Mouse (Mus musculus) stomach, embryonic 16.5 days (tissue): ENCODE data around the gene 9930022D16Rik. TPM values are rescaled to one million over a fixed set of nuclear protein-coding genes. Genes with fewer than 3 reads are reported as not detected.

Experiments
- ATAC-seq: fragments of 200-750 bp; cut with Nextera tagmentation; 2 replicates; pipeline ENCODE4 v1.8.0; 2017; ENCODE audit warnings: moderate number of reproducible peaks, moderate TSS enrichment; ENCODE audit not compliant: insufficient read depth, low FRiP score
- H3K27ac ChIP-seq: fragments of 300-500 bp; sonication (generic); 2 replicates; pipeline ENCODE4 v1.5.1; 2014; ENCODE audit warnings: low read length
- H3K27me3 ChIP-seq: fragments of 300-500 bp; sonication (generic); 2 replicates; pipeline ENCODE4 v1.6.1; 2014; ENCODE audit warnings: low read length, control low read depth, mixed read lengths; ENCODE audit not compliant: control insufficient read depth, insufficient read depth
- H3K36me3 ChIP-seq: fragments of 300-500 bp; sonication (generic); 2 replicates; pipeline ENCODE4 v1.6.1; 2014; ENCODE audit warnings: low read length; ENCODE audit not compliant: control insufficient read depth, insufficient read depth
- H3K4me1 ChIP-seq: fragments of 300-500 bp; sonication (generic); 2 replicates; pipeline ENCODE4 v1.6.1; 2014; ENCODE audit warnings: low read length, control low read depth, mixed read lengths; ENCODE audit not compliant: control insufficient read depth, insufficient read depth
- H3K4me2 ChIP-seq: fragments of 300-500 bp; sonication (generic); 2 replicates; pipeline ENCODE4 v1.6.1; 2014; ENCODE audit warnings: low read depth, low read length, mixed read lengths
- H3K4me3 ChIP-seq: fragments of 300-500 bp; sonication (generic); replicated peaks from 2 replicates; pipeline ENCODE4 v1.5.1; 2014; ENCODE audit warnings: mild to moderate bottlenecking, low read length
- H3K9ac ChIP-seq: fragments of 300-500 bp; sonication (generic); 2 replicates; pipeline ENCODE4 v1.6.1; 2014; ENCODE audit warnings: low read length
- H3K9me3 ChIP-seq: fragments of 300-500 bp; sonication (generic); replicated peaks from 2 replicates; pipeline ENCODE4 v1.6.1; 2016; ENCODE audit warnings: low read length, control low read depth; ENCODE audit not compliant: control insufficient read depth
- WGBS: fragments of 180-500 bp; shearing (Covaris S2); extraction: QIAGEN DNeasy Blood & Tissue Kit; methylation state at CpG from one replicate; pipeline ENCODE4 v1.1.7; 2014; 5-methylcytosine and 5-hydroxymethylcytosine counted together
- polyA plus RNA-seq: library from polyadenylated mRNA; unstranded; fragments of >200 nt; fragmentation: Nextera tagmentation; extraction: Ambion mirVana; gene quantifications from 2 replicates; pipeline ENCODE4 v1.2.1, GENCODE M21; 2015

The 9930022D16Rik gene
- polyA plus RNA-seq, 1 experiment from 2014 or later: not detected

DNA sequence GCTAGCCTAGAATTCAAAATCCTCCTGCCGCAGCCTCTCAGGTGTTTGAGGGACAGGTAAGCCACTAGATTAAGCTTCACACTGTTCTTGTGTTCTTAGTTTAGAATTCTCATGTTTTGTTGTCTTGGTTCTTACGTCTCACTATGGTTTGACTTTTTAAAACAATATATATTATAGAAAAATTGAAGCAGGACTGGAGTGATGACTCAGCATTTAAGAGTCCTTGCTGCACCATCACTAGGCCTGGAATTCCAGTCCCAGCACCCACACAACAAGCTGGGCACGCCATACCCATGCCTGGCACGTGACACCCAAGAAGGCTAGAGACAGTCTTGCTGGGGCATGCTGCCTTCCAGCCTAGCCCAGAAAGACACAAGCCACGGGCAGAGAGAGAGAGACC lies 7.3 kb upstream of the 9930022D16Rik start:
- Histone ChIP-seq H3K27me3 (no peaks in the 10 kb centered on the region), H3K27ac (no peak overlapping the region), H3K4me1 (no peaks in the 10 kb centered on the region), H3K4me3 (no peak overlapping the region), H3K9ac (no peak overlapping the region), H3K4me2 (no peak overlapping the region), H3K9me3 (no peaks in the 10 kb centered on the region), H3K36me3 (no peaks in the 10 kb centered on the region)
- no peak for ATAC-seq
- WGBS: 87% methylated on average over 5 of the region's 5 CpGs

DNA sequence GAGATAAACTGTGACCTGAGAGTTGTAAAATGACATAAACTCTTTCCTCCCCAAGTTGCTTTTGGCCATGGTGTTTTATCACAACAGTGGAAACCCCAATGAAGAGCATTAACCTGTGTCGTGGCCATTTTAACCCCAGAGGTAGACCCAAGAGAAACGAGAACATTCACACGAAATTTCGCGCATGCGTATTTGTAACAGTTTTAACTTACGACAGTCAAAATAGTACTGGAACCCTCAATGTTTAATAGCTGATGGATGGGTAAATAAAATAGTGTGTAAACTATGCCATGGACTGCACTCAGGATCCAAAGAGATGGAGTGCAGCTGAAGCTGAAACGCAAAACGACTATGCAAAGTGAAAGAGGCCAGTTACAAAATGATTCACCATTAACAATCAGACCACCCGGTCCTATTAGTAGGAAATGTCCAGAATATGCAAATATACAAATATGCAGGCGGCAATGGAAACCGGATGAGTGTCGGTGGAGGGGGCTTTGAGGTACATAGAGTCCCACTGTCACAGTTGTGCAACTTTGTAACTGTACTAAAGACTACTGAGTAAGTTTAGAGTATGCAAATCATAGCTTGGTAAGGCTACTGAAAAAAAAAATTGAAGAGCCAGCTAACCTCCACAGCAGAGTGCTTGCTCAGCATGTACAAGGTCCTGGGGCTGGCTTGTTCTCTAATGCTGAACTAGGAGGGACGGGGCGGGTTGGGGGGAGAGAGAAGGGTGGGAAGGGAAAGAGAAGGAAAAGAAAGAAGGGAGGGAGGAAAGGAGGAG lies 3.3 kb upstream of the 9930022D16Rik start:
- Histone ChIP-seq H3K4me3 (no peak overlapping the region), H3K9me3 (no peaks in the 10 kb centered on the region), H3K9ac (no peak overlapping the region), H3K4me1 (no peaks in the 10 kb centered on the region), H3K36me3 (no peaks in the 10 kb centered on the region), H3K4me2 (no peak overlapping the region), H3K27me3 (no peaks in the 10 kb centered on the region), H3K27ac (no peak overlapping the region)
- 82% methylated on average over 15 of the region's 15 CpGs for WGBS
- no peak for ATAC-seq

DNA sequence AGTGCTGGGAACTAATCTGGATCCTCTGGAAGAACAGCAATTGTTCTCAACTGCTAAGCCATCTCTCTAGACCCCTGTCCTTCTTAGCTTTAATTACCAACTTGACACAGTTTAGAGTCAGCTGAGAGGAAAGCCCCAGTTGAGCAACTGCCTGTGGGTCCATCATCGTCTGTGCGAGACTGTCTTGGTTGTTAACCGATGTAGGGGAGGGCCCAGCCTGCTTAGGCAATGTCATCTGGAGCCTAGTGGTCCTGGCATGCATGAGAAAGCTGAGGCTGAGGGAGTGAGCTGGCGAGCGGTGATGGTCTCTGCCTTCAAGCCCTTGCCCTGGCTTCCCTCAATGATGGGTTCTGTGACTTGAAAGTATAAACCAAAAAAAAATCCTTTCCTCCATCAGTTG lies 1.1 kb downstream of the 9930022D16Rik start:
- no peak for ATAC-seq
- H3K4me2 ChIP-seq: no peak overlapping the region
- H3K9me3 ChIP-seq: no peaks in the 10 kb centered on the region
- no peaks in the 10 kb centered on the region for H3K4me1 ChIP-seq
- no peak overlapping the region for H3K9ac ChIP-seq
- H3K4me3 ChIP-seq: no peak overlapping the region
- H3K36me3 ChIP-seq: no peaks in the 10 kb centered on the region
- no peaks in the 10 kb centered on the region for H3K27me3 ChIP-seq
- no peak overlapping the region for H3K27ac ChIP-seq
- WGBS: 86% methylated on average over 5 of the region's 5 CpGs

DNA sequence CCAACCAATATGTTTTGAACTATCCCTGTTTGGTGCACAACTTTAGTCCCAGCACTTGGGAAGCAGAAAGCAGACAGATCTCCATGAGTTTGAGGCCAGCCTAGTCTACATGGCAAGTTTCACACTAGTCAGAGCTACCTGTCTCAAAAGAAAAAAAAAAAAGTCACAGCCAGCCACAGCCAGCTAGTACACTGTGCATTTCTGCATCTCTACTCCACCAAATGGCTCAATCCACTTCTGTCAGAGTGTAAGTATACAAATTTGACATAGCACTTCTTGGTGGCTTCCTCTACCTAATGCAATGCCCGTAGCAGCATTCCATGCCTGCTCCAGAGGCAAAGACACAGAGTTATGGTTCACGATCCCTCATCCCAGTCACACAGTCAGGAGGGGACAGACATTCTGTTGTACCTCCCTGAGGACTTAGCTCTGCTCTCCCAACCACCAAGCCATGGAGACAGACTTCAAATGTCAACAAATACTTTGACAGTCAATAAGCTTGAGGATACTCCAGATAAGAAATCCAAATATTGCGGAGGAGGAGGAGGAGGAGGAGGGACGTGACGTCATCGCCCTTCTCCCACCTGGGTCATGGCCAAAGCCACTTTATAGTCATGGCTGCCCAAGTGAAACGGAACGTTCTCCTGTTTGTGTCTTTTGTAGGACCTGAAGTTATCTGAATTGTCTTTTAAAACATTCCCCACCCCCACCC lies 3.1 kb downstream of the 9930022D16Rik start:
- Histone ChIP-seq H3K4me1 (no peaks in the 10 kb centered on the region), H3K9ac (no peak overlapping the region), H3K36me3 (no peaks in the 10 kb centered on the region), H3K9me3 (no peaks in the 10 kb centered on the region), H3K27me3 (no peaks in the 10 kb centered on the region), H3K27ac (no peak overlapping the region), H3K4me3 (no peak overlapping the region), H3K4me2 (no peak overlapping the region)
- 51% methylated on average over 8 of the region's 8 CpGs for WGBS
- ATAC-seq: no peak

DNA sequence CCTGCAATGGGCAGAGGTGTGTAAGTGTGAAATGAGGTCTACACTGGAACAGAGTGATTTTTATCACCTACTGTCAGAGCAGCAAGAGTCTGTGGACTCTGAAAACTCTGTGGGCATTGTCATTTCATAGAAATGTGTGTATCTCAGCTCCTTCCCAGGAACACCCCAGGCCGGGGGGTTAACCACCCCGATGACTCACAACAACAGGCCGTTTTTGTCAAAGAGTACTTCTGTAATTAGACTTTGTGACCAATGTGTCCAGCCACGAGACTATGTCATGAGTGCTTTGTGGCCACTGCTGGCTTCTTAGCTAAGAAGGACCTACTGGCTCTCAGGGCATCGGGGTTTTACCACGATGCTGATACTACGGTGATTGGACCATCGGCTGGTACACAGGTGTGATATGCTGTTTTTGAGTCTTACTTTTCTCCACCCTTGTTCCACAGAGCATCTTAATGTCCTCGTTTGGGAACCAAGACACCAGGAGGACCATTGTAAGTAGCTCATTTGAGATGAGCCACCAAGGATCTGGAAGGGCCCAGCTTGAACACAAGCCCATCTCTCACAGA lies 3.8 kb downstream of the 9930022D16Rik start:
- Histone ChIP-seq H3K9me3 (peaks cover 4% of the 10 kb centered on the region; the same call in 1 of the 2 replicates), H3K27ac (no peak overlapping the region), H3K4me1 (no peaks in the 10 kb centered on the region), H3K9ac (no peak overlapping the region), H3K4me2 (no peak overlapping the region), H3K4me3 (no peak overlapping the region), H3K27me3 (no peaks in the 10 kb centered on the region), H3K36me3 (no peaks in the 10 kb centered on the region)
- 83% methylated on average over 9 of the region's 9 CpGs for WGBS
- no peak for ATAC-seq

DNA sequence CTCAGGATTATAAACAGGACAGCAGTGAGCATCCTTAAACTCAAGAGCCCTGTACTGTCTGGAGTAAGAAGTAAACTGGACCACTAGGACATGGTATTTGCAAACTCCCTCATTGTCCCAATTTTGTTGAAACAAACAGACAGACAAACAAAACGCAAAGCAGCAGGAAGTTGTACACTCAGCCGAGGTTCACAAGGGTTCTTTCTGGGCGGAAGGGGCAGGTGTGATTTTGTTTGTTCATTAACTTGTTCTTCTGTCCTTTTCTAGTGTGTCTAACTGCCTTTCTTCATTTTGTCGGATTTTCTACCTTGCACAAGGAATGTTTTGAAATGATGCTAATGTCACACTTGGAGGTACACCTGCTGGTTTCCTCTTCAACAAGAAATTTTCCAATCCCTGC lies 5.7 kb downstream of the 9930022D16Rik start:
- Histone ChIP-seq H3K27me3 (no peaks in the 10 kb centered on the region), H3K4me2 (no peak overlapping the region), H3K4me1 (no peaks in the 10 kb centered on the region), H3K4me3 (no peak overlapping the region), H3K27ac (no peak overlapping the region), H3K9ac (no peak overlapping the region), H3K9me3 (peaks cover 4% of the 10 kb centered on the region; the same call in 1 of the 2 replicates), H3K36me3 (no peaks in the 10 kb centered on the region)
- ATAC-seq: no peak
- WGBS: 44% methylated on average over 4 of the region's 4 CpGs

DNA sequence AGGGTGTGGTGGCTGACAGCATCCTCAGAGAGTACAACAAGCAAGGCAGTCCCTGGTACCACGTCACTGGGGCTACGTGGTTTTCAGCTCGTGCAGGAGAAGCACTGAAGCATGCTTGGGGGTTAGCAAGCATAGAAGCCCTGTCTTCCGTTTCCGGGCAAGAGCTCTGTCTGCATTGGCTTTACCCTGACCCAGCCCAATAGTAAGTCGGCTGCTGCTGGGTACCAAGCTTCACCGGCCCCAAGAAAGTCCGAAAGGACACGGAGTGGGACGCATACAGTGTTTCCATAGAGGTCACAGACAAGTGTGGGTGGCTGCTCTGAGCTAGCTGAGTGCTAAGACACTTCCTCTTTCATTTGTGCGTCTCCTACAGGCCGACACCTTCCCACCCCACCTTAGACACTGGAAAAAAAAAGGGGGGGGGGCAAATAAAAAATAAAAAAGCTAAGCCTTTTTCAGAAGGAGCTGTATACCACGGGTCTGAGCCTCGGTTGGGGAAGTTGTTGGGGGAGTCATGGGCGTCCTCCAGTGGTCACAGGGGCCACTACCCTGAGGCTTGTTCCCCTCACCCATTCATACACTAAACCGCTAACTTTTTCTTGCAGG lies 6.3 kb downstream of the 9930022D16Rik start:
- WGBS: 47% methylated on average over 16 of the region's 16 CpGs
- ATAC-seq: no peak
- 0 out of 2 replicates have a peak overlapping the region, but pooled peaks have one; percentile 7 for H3K4me2 ChIP-seq

DNA sequence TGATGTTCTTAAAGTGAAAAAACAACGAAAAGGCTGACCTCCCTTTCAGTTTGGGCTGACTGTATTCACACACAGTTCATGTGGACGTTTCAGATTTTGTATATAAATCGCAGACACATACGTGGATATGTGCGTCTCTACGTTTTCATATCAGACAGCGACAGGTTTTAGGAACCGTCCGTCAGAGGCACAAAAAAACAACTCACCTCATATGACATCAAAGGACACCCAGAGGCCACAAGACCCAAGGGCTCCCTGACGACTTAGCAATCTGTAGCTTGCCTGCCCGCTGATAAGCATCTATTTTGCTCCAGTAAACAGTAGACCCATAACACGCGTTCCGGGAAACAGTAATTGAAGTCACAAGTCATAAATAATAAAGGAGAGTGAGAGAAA lies 6.8 kb downstream of the 9930022D16Rik start:
- Histone ChIP-seq H3K9ac (no peak overlapping the region), H3K4me2 (no peak overlapping the region), H3K9me3 (peaks cover 4% of the 10 kb centered on the region; the same call in 1 of the 2 replicates), H3K27me3 (no peaks in the 10 kb centered on the region), H3K27ac (no peak overlapping the region), H3K36me3 (no peaks in the 10 kb centered on the region), H3K4me1 (no peaks in the 10 kb centered on the region), H3K4me3 (no peak overlapping the region)
- no peak for ATAC-seq
- 75% methylated on average over 14 of the region's 14 CpGs for WGBS

More for the DNA sequence above, 6.3 kb downstream of the 9930022D16Rik start:
- Histone ChIP-seq H3K4me3 (no peak overlapping the region), H3K27me3 (no peaks in the 10 kb centered on the region), H3K4me1 (no peaks in the 10 kb centered on the region), H3K36me3 (no peaks in the 10 kb centered on the region), H3K9me3 (peaks cover 4% of the 10 kb centered on the region; the same call in 1 of the 2 replicates), H3K9ac (no peak overlapping the region), H3K27ac (no peak overlapping the region)

DNA sequence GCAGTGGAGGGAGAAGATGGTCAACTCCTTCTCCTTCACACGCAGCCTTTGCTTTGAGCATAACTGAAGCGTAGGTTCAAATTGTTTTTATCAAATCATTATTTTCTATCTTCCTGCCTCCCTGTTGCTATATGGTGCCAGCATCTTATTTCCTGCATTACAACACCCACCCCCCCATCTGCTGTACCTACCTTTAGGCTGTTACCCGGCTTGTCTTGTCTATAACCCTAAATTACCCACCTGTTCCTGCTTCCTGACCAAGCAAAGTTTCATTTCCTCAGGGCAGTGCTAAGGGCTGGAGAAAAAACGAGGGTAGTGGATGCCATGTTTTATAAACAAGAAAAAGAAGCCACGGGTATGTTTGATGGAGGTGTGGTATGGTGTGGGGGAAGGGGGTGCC lies 7.5 kb downstream of the 9930022D16Rik start:
- H3K4me2 ChIP-seq: no peak overlapping the region
- H3K4me1 ChIP-seq: no peaks in the 10 kb centered on the region
- H3K27ac ChIP-seq: no peak overlapping the region
- no peak overlapping the region for H3K9ac ChIP-seq
- WGBS: 78% methylated on average over 5 of the region's 5 CpGs
- ATAC-seq: no peak
- H3K27me3 ChIP-seq: no peaks in the 10 kb centered on the region
- no peak overlapping the region for H3K4me3 ChIP-seq
- H3K9me3 ChIP-seq: peaks cover 4% of the 10 kb centered on the region; the same call in 1 of the 2 replicates
- H3K36me3 ChIP-seq: no peaks in the 10 kb centered on the region
